Mouse (Mus musculus) intestine, embryonic 16.5 days (tissue): ENCODE results near the gene Ccdc157. TPM values are rescaled to one million over a fixed set of nuclear protein-coding genes. Genes with fewer than 3 reads are reported as not detected.

Experiments
- ATAC-seq: fragments of 200-750 bp; cut with Nextera tagmentation; 2 replicates; pipeline ENCODE4 v1.8.0; 2017; ENCODE audit warnings: moderate TSS enrichment, moderate library complexity
- H3K27ac ChIP-seq: fragments of 300-500 bp; sonication (generic); 2 replicates; pipeline ENCODE4 v1.5.1; 2014; ENCODE audit warnings: mild to moderate bottlenecking, low read length
- H3K27me3 ChIP-seq: fragments of 300-500 bp; sonication (generic); replicated peaks from 2 replicates; pipeline ENCODE4 v1.6.1; 2014; ENCODE audit warnings: low read length, control low read depth, mixed read lengths; ENCODE audit not compliant: control insufficient read depth, insufficient read depth
- H3K36me3 ChIP-seq: fragments of 300-500 bp; sonication (generic); 2 replicates; pipeline ENCODE4 v1.6.1; 2014; ENCODE audit warnings: low read length, control low read depth; ENCODE audit not compliant: control insufficient read depth, insufficient read depth
- H3K4me1 ChIP-seq: fragments of 300-500 bp; sonication (generic); 2 replicates; pipeline ENCODE4 v1.6.1; 2014; ENCODE audit warnings: low read length, control low read depth, mixed read lengths; ENCODE audit not compliant: control insufficient read depth, insufficient read depth
- H3K4me2 ChIP-seq: fragments of 300-500 bp; sonication (generic); 2 replicates; pipeline ENCODE4 v1.6.1; 2014; ENCODE audit warnings: low read depth, low read length, control low read depth
- H3K4me3 ChIP-seq: fragments of 300-500 bp; sonication (generic); 2 replicates; pipeline ENCODE4 v1.5.1; 2014; ENCODE audit warnings: mild to moderate bottlenecking, low read length
- H3K9ac ChIP-seq: fragments of 300-500 bp; sonication (generic); 2 replicates; pipeline ENCODE4 v1.6.1; 2014; ENCODE audit warnings: low read depth, low read length
- H3K9me3 ChIP-seq: fragments of 300-500 bp; sonication (generic); 2 replicates; pipeline ENCODE4 v1.6.1; 2016; ENCODE audit warnings: low read length, control low read depth; ENCODE audit not compliant: control insufficient read depth
- WGBS: fragments of 180-500 bp; shearing (Covaris S2); extraction: QIAGEN DNeasy Blood & Tissue Kit; methylation state at CpG from one replicate; pipeline ENCODE4 v1.1.7; 2014; 5-methylcytosine and 5-hydroxymethylcytosine counted together
- polyA plus RNA-seq: library from polyadenylated mRNA; unstranded; fragments of >200 nt; fragmentation: Nextera tagmentation; extraction: Ambion mirVana; gene quantifications from 2 replicates; pipeline ENCODE4 v1.2.1, GENCODE M21; 2015

The Ccdc157 gene
- polyA plus RNA-seq, 1 experiment from 2014 or later: 3.0 TPM

GRCm38 (mm10) chr11:4160758-4161480 is 826 bp upstream of the Ccdc157 start:
- 6% methylated on average over 15 of the region's 15 CpGs for WGBS
- Histone ChIP-seq H3K27me3 (no peaks in the 10 kb centered on the region), H3K4me3 (peak overlapping the region; percentile 86), H3K4me1 (peaks cover 24% of the 10 kb centered on the region), H3K36me3 (0 out of 2 replicates have a peak, but pooled peaks cover 8% of the 10 kb centered on the region), H3K27ac (peak overlapping the region; percentile 86), H3K4me2 (peak overlapping the region; percentile 94), H3K9me3 (no peaks in the 10 kb centered on the region), H3K9ac (peak overlapping the region; percentile 88)
- no peak for ATAC-seq

- H3K27me3 ChIP-seq: no peaks in the 10 kb centered on the region
- no peak overlapping the region for H3K4me2 ChIP-seq
- no peak overlapping the region for H3K9ac ChIP-seq
- no peak overlapping the region for H3K27ac ChIP-seq
- no peak overlapping the region for H3K4me3 ChIP-seq
- H3K4me1 ChIP-seq: peaks cover 24% of the 10 kb centered on the region
- 83% methylated on average over 3 of the region's 3 CpGs for WGBS
- no peaks in the 10 kb centered on the region for H3K9me3 ChIP-seq
- no peak for ATAC-seq
- H3K36me3 ChIP-seq: 0 out of 2 replicates have a peak, but pooled peaks cover 8% of the 10 kb centered on the region
These were observed 1.4 kb downstream of the Ccdc157 start for GRCm38 (mm10) chr11:4158676-4159075.

GRCm38 (mm10) chr11:4155641-4156040 is 4.5 kb downstream of the Ccdc157 start:
- Histone ChIP-seq H3K36me3 (no peaks in the 10 kb centered on the region), H3K9ac (no peak overlapping the region), H3K27me3 (no peaks in the 10 kb centered on the region), H3K27ac (no peak overlapping the region), H3K9me3 (no peaks in the 10 kb centered on the region), H3K4me3 (no peak overlapping the region), H3K4me1 (0 out of 2 replicates have a peak, but pooled peaks cover 10% of the 10 kb centered on the region), H3K4me2 (no peak overlapping the region)
- WGBS: 77% methylated on average over 5 of the region's 5 CpGs
- ATAC-seq: no peak

- Histone ChIP-seq H3K4me2 (no peak overlapping the region), H3K9me3 (no peaks in the 10 kb centered on the region), H3K27me3 (no peaks in the 10 kb centered on the region), H3K4me3 (no peak overlapping the region), H3K27ac (no peak overlapping the region), H3K4me1 (no peaks in the 10 kb centered on the region), H3K9ac (no peak overlapping the region), H3K36me3 (no peaks in the 10 kb centered on the region)
- WGBS: 89% methylated on average over 7 of the region's 7 CpGs
- ATAC-seq: no peak
These were observed 6.4 kb downstream of the Ccdc157 start for GRCm38 (mm10) chr11:4153694-4154093.

- Histone ChIP-seq H3K9ac (no peak overlapping the region), H3K4me1 (no peaks in the 10 kb centered on the region), H3K4me2 (no peak overlapping the region), H3K9me3 (no peaks in the 10 kb centered on the region), H3K4me3 (no peak overlapping the region), H3K27ac (no peak overlapping the region), H3K36me3 (no peaks in the 10 kb centered on the region), H3K27me3 (no peaks in the 10 kb centered on the region)
- WGBS: 93% methylated on average over 6 of the region's 6 CpGs
- ATAC-seq: no peak
These were observed 10.2 kb downstream of the Ccdc157 start for GRCm38 (mm10) chr11:4149886-4150285.

GRCm38 (mm10) chr11:4148536-4149156 is 11.4 kb downstream of the Ccdc157 start:
- H3K4me1 ChIP-seq: no peaks in the 10 kb centered on the region
- H3K9me3 ChIP-seq: no peaks in the 10 kb centered on the region
- no peaks in the 10 kb centered on the region for H3K36me3 ChIP-seq
- H3K27me3 ChIP-seq: no peaks in the 10 kb centered on the region
- no peak for ATAC-seq
- WGBS: 82% methylated on average over 9 of the region's 9 CpGs
- no peak overlapping the region for H3K4me2 ChIP-seq
- no peak overlapping the region for H3K9ac ChIP-seq
- H3K27ac ChIP-seq: no peak overlapping the region
- H3K4me3 ChIP-seq: no peak overlapping the region

GRCm38 (mm10) chr11:4148120-4148519 is 12.0 kb downstream of the Ccdc157 start:
- Histone ChIP-seq H3K9me3 (no peaks in the 10 kb centered on the region), H3K4me2 (no peak overlapping the region), H3K27ac (no peak overlapping the region), H3K9ac (no peak overlapping the region), H3K4me1 (no peaks in the 10 kb centered on the region), H3K4me3 (no peak overlapping the region), H3K36me3 (no peaks in the 10 kb centered on the region), H3K27me3 (no peaks in the 10 kb centered on the region)
- ATAC-seq: no peak
- 89% methylated on average over 5 of the region's 5 CpGs for whole genome bisulfite sequencing

GRCm38 (mm10) chr11:4147098-4147497 is 13.0 kb downstream of the Ccdc157 start:
- Histone ChIP-seq H3K4me3 (no peak overlapping the region), H3K9me3 (no peaks in the 10 kb centered on the region), H3K27ac (no peak overlapping the region), H3K27me3 (no peaks in the 10 kb centered on the region), H3K36me3 (no peaks in the 10 kb centered on the region), H3K4me2 (no peak overlapping the region), H3K4me1 (no peaks in the 10 kb centered on the region), H3K9ac (no peak overlapping the region)
- 87% methylated on average over 10 of the region's 10 CpGs for WGBS
- ATAC-seq: no peak

GRCm38 (mm10) chr11:4146381-4146780 is 13.7 kb downstream of the Ccdc157 start:
- 76% methylated on average over 6 of the region's 6 CpGs for WGBS
- Histone ChIP-seq H3K36me3 (no peaks in the 10 kb centered on the region), H3K27ac (no peak overlapping the region), H3K9me3 (no peaks in the 10 kb centered on the region), H3K4me2 (no peak overlapping the region), H3K27me3 (no peaks in the 10 kb centered on the region), H3K4me3 (no peak overlapping the region), H3K9ac (no peak overlapping the region), H3K4me1 (no peaks in the 10 kb centered on the region)
- ATAC-seq: no peak
